Mouse (Mus musculus) myocyte (in vitro differentiated cells): ENCODE data around the gene 1110002E22Rik. TPM values are rescaled to one million over a fixed set of nuclear protein-coding genes. Genes with fewer than 3 reads are reported as not detected.

Source experiments
- H3K27me3 ChIP-seq: one replicate; pipeline ENCODE4 v1.6.1; 2011; ENCODE audit not compliant: control insufficient read depth, insufficient read depth, insufficient read length
- H3K36me3 ChIP-seq: one replicate; pipeline ENCODE4 v1.6.1; 2011; ENCODE audit not compliant: control insufficient read depth, insufficient read depth
- H3K4me2 ChIP-seq: one replicate; pipeline ENCODE4 v1.6.1; 2011; ENCODE audit warnings: low read depth, control low read depth
- H3K4me3 ChIP-seq: one replicate; pipeline ENCODE4 v1.5.1; 2011; ENCODE audit warnings: mild to moderate bottlenecking, control low read depth, moderate library complexity
- H3K79me2 ChIP-seq: one replicate; pipeline ENCODE4 v1.6.1; 2011; ENCODE audit not compliant: control insufficient read depth, insufficient read depth
- H3ac ChIP-seq: one replicate; pipeline ENCODE4 v1.6.1; 2011; ENCODE audit not compliant: control insufficient read depth, insufficient read length
- CEBPB ChIP-seq: IDR thresholded peaks from 2 replicates; pipeline ENCODE4 v1.6.1; 2011; ENCODE audit warnings: mild to moderate bottlenecking, moderate library complexity; ENCODE audit not compliant: poor library complexity, insufficient read depth, severe bottlenecking
- E2F4 ChIP-seq: IDR thresholded peaks from one replicate; pipeline ENCODE4 v1.6.1; 2011; ENCODE audit warnings: mild to moderate bottlenecking, control low read depth, moderate library complexity; ENCODE audit not compliant: insufficient read depth
- MAX ChIP-seq: IDR thresholded peaks from one replicate; pipeline ENCODE4 v1.6.1; 2011; ENCODE audit warnings: low read depth, mild to moderate bottlenecking, control low read depth
- MYOD1 ChIP-seq, 3 experiments: IDR thresholded peaks; one replicate each; pipeline ENCODE4 v1.6.1; 2011; ENCODE audit warnings: control low read depth in 2 of 3, low read depth in 2 of 3, mild to moderate bottlenecking in 2 of 3, moderate library complexity in 1 of 3; ENCODE audit not compliant: insufficient read length in 2 of 3, control insufficient read depth in 1 of 3
- MYOG ChIP-seq, 3 experiments: IDR thresholded peaks; one replicate each; pipeline ENCODE4 v1.6.1; 2011; ENCODE audit warnings: control low read depth in 2 of 3, low read depth in 2 of 3, mild to moderate bottlenecking in 2 of 3; ENCODE audit not compliant: insufficient read length in 2 of 3, control insufficient read depth in 1 of 3, insufficient read depth in 1 of 3
- POLR2A ChIP-seq: IDR thresholded peaks from one replicate; pipeline ENCODE4 v1.6.1; 2011; ENCODE audit warnings: low read depth, mild to moderate bottlenecking, control low read depth, moderate library complexity; ENCODE audit not compliant: insufficient read length
- POLR2AphosphoS2 ChIP-seq: IDR thresholded peaks from one replicate; pipeline ENCODE4 v1.6.1; 2011; ENCODE audit warnings: low read depth, control low read depth; ENCODE audit not compliant: insufficient read length
- REST ChIP-seq: IDR thresholded peaks from one replicate; pipeline ENCODE4 v1.6.1; 2011; ENCODE audit warnings: mild to moderate bottlenecking, control low read depth, moderate library complexity; ENCODE audit not compliant: insufficient read depth, insufficient read length
- SRF ChIP-seq: IDR thresholded peaks from one replicate; pipeline ENCODE4 v1.6.1; 2011; ENCODE audit warnings: low read depth; ENCODE audit not compliant: control insufficient read depth, insufficient read length
- TCF12 ChIP-seq: IDR thresholded peaks from one replicate; pipeline ENCODE4 v1.6.1; 2011; ENCODE audit warnings: mild to moderate bottlenecking, control low read depth; ENCODE audit not compliant: poor library complexity, insufficient read depth, severe bottlenecking
- TCF3 ChIP-seq: IDR thresholded peaks from one replicate; pipeline ENCODE4 v1.6.1; 2011; ENCODE audit warnings: low read depth, control low read depth; ENCODE audit not compliant: insufficient read length
- USF1 ChIP-seq: IDR thresholded peaks from one replicate; pipeline ENCODE4 v1.6.1; 2011; ENCODE audit warnings: low read depth, mild to moderate bottlenecking, control low read depth, moderate library complexity
- polyA plus RNA-seq: library from polyadenylated mRNA; unstranded; fragments of >200 nt; fragmentation: generic; extraction: Trizol; gene quantifications from one replicate; pipeline ENCODE4 v1.2.1, GENCODE M21; 2012; ENCODE audit warnings: missing spikeins

Gene 1110002E22Rik
- polyA plus RNA-seq, 1 experiment, result 22.3 TPM

DNA sequence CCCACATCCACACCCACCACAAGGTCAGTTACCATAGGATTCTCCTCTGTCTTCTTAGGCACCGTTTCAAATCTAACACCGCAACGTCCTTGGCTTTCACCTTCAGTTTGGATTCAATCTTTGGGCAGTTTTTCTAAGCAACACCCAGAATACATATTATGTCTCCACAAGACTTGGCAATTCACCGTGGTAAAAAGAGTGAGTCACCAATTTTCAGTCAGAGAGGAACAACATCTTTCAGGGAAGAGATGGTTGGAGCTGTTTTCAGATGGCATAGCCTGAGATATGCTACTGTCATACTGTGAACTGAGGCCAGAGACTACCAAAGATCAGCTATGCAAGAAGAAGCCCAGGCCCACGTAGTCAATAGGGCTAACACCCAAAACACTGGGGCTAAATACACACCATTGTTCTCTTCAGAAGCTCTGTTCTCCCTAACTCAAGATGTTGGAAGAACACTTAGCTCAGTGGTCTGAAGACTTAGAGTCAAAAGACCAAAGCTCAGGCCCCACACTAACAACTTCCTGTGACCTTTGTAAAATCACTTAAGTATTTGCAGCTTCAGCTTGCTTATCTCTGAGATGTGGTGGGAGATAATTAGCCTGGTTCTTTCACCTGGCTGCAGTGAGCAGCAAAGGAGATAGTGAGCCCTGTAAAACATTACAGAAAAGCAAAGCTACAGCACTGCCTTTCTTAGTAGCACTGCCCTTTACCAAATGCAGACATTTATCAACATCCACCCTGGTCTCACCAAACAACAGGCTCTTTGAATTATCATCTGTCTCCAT, 37.1 kb upstream of the 1110002E22Rik start:
- H3K4me2 ChIP-seq, result no peak overlapping the region
- no peaks in the 10 kb centered on the region for H3K27me3 ChIP-seq
- H3K79me2 ChIP-seq, result no peaks in the 10 kb centered on the region
- H3K36me3 ChIP-seq, result no peaks in the 10 kb centered on the region
- H3ac ChIP-seq, result no peak overlapping the region
- H3K4me3 ChIP-seq, result no peak overlapping the region
- TF ChIP-seq E2F4 (no peak), TCF12 (no peak), MAX (no peak), MYOD1 (IDR thresholded peaks at IDR 0.05; ENCODE audit: control insufficient read depth in 1 of 3, insufficient read length in 2 of 3, low read depth in 2 of 3) (no peak), POLR2A (no peak), MYOG (IDR thresholded peaks at IDR 0.05; ENCODE audit: control insufficient read depth in 1 of 3, insufficient read depth in 1 of 3, insufficient read length in 2 of 3, low read depth in 2 of 3) (no peak), POLR2AphosphoS2 (no peak), USF1 (no peak), SRF (no peak), CEBPB (no peak), TCF3 (no peak), REST (no peak)

GRCm38 (mm10) chr3:138029351-138029750, 35.5 kb upstream of the 1110002E22Rik start:
- Histone ChIP-seq H3ac (no peak overlapping the region), H3K36me3 (no peaks in the 10 kb centered on the region), H3K27me3 (no peaks in the 10 kb centered on the region), H3K79me2 (no peaks in the 10 kb centered on the region), H3K4me3 (no peak overlapping the region), H3K4me2 (no peak overlapping the region)
- TF ChIP-seq REST (no peak), TCF12 (no peak), SRF (no peak), MAX (no peak), CEBPB (no peak), POLR2AphosphoS2 (no peak), TCF3 (no peak), E2F4 (no peak), MYOD1 (IDR thresholded peaks at IDR 0.05; ENCODE audit: control insufficient read depth in 1 of 3, insufficient read length in 2 of 3, low read depth in 2 of 3) (peak in 1 of 3 experiments; percentile 32)

DNA sequence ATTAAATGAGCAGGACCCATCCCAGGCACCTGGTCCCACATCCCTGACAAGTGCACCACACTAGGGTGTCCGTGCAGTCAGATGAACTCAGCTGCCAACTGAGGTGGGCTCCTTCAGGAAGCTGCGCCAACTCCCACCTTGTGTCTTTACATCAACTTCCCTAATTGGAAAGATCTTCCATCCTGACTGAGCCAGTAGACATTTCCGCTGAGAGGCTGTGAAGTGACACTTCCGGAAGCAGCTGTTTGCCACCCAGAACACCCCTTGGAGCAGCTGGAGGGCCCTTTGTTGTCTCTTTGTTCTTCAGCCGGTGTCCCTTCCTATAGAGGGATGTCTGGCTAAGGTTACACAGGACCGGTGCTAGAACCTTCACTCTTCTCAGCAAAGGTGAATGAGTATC, 34.3 kb upstream of the 1110002E22Rik start:
- H3ac ChIP-seq, result no peak overlapping the region
- TF ChIP-seq POLR2A (no peak), MYOG (IDR thresholded peaks at IDR 0.05; ENCODE audit: control insufficient read depth in 1 of 3, insufficient read depth in 1 of 3, insufficient read length in 2 of 3, low read depth in 2 of 3) (no peak), TCF12 (no peak), REST (no peak), MYOD1 (IDR thresholded peaks at IDR 0.05; ENCODE audit: control insufficient read depth in 1 of 3, insufficient read length in 2 of 3, low read depth in 2 of 3) (no peak), MAX (no peak), CEBPB (no peak), USF1 (no peak)
- no peaks in the 10 kb centered on the region for H3K27me3 ChIP-seq
- no peak overlapping the region for H3K4me3 ChIP-seq
- no peak overlapping the region for H3K4me2 ChIP-seq
- H3K36me3 ChIP-seq, result no peaks in the 10 kb centered on the region
- no peaks in the 10 kb centered on the region for H3K79me2 ChIP-seq

GRCm38 (mm10) chr3:138033986-138034385, 30.9 kb upstream of the 1110002E22Rik start:
- Histone ChIP-seq H3K4me3 (no peak overlapping the region), H3K79me2 (no peaks in the 10 kb centered on the region), H3K36me3 (no peaks in the 10 kb centered on the region), H3ac (no peak overlapping the region), H3K4me2 (no peak overlapping the region), H3K27me3 (no peaks in the 10 kb centered on the region)
- no peak for TF ChIP-seq E2F4
- no peak for TF ChIP-seq USF1
- TF ChIP-seq MYOG (IDR thresholded peaks at IDR 0.05; ENCODE audit: control insufficient read depth in 1 of 3, insufficient read depth in 1 of 3, insufficient read length in 2 of 3, low read depth in 2 of 3), result no peak

DNA sequence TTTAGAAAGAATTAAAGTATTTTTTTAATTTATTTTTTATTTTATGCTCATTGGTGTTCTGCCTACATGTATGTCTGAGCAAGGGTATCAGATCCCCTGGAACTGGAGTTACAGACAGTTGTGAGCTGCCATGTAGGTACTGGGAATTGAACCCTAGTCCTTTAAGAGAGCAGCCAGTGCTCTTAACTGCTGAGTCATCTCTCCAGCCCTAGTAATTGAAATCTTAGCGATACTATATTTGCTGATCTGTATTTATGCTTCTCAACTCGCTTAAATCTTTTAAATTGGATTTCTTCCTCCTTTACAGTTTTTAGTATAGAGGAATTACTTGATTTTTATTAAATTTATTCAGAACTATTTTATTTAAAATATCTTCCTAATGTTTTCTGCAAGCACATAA, 23.9 kb upstream of the 1110002E22Rik start:
- no peak overlapping the region for H3K4me2 ChIP-seq
- no peak overlapping the region for H3ac ChIP-seq
- no peak overlapping the region for H3K4me3 ChIP-seq
- no peaks in the 10 kb centered on the region for H3K79me2 ChIP-seq
- no peaks in the 10 kb centered on the region for H3K27me3 ChIP-seq
- TF ChIP-seq MYOG (IDR thresholded peaks at IDR 0.05; ENCODE audit: control insufficient read depth in 1 of 3, insufficient read depth in 1 of 3, insufficient read length in 2 of 3, low read depth in 2 of 3) (no peak), POLR2AphosphoS2 (no peak), MAX (no peak), CEBPB (no peak)
- no peaks in the 10 kb centered on the region for H3K36me3 ChIP-seq
